Mouse (Mus musculus): ENCODE measurements at regions not wholly inside any gene's neighbourhood (a gene's known extent, or its start where the extent isn't known, plus 50 kb on each side); places are given as distances from the start of the nearest gene placed in this dataset.

- no peak for DNase-seq (ENCODE audit: low spot score in 2 of 2)
Observed at GRCm38 (mm10) chr6:133904501-133904900, 50.9 kb upstream of the Kap start.

DNA sequence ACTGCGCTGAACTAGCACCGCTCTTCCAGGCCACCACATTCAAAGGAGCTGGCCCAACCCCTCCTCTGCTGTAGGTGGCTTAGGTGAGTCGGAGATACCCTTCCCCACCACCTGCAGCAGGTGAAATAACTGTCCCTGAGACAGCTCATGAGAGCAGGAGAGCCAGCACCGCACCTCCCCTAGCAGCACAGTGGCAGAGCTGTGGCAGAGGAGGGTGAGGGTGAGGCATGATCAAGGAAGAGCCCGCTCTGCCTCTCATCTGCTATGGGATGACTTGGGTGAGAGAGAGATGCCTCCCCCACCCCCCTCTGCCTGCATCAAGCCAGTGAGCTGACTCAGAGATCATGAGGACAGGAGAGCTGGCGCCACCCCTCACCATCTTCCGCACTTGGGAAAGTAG is 81.1 kb upstream of the Kap start:
- DNase-seq (ENCODE audit: low spot score in 2 of 2): no peak

- no peak for DNase-seq (ENCODE audit: low spot score in 2 of 2)
Observed at GRCm38 (mm10) chr6:133935671-133936070, 82.1 kb upstream of the Kap start.

DNA sequence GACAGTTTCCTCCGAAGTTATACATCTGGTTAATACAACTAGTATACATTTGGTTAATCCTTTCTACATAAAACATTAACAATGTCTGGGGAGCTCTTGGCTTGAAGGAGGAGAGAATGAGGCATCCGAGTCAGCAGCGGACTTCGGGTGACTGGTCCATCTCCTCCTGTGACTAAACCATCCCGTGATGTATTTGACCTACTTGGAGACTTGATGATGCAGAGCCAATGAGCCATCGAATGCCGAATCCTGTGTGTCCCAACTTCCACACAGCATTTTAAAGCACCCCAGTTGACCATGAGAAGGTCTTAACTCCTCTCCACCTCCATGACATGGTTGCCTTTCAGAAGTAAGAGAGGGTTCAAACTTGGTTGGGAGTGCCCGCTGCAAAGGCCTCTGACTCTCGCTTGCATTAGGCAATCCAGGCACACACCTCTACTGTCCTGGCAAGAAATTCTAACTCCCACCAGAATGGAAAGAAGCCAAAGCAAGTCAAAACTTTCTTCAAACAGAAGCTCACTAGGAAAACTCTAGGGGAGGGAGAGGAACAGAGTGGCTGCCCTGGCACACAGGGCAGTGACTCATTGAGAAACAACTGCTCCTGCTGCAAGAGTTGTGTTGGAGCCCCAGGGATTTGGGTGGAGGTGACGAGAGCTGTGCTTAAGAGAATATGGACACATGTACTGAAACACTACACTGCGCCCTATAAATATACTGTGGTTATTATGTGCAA is 75.4 kb upstream of the Etv6 start:
- no peak for DNase-seq (ENCODE audit: low spot score in 2 of 2)

DNA sequence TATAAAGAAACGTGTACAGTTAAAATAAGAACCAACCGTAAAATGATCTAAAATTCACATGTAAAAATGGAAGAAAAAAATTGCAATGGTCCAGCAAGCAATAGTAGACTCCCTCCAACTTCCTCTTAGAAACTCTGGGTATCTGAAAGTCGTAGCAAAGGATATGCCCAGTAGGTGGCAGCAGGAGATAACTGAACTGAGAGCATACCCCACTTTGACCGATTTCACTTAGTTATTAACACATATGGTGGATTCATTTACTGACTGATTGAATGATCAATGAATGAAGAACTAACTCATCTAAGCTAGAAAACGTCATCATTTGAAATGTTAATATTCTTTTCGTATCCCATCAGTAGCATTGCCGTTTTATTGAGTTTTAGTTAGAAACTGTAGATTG is 74.8 kb upstream of the Etv6 start:
- DNase-seq (ENCODE audit: low spot score in 2 of 2): peak; percentile 24 to 79

DNA sequence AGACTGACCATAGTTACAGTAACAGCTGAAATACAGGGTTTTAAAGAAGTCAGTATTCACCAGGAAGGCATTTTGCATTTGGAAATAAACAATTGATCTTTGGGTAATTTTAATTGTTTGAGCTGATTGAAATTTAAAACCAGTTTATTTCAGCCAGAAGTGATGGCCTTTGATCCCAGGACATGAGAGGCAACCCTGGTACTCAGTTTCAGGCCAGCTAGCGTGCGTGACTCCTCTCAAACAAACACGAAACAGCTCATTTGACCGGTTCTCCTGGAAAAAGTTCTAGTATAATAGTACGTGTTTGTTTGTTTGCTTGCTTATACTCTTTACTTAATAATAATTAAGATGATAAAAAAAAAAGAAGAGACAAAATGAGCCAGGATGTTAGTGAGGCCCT is 72.9 kb upstream of the Etv6 start:
- DNase-seq (ENCODE audit: low spot score in 2 of 2): no peak

GRCm38 (mm10) chr6:133963264-133963663 is 72.2 kb upstream of the Etv6 start:
- DNase-seq (ENCODE audit: low spot score in 2 of 2): no peak

GRCm38 (mm10) chr6:133967286-133967685 is 68.2 kb upstream of the Etv6 start:
- no peak for DNase-seq (ENCODE audit: low spot score in 2 of 2)

- no peak for DNase-seq (ENCODE audit: low spot score in 2 of 2)
Observed at GRCm38 (mm10) chr6:133972054-133972705, 63.3 kb upstream of the Etv6 start.

DNA sequence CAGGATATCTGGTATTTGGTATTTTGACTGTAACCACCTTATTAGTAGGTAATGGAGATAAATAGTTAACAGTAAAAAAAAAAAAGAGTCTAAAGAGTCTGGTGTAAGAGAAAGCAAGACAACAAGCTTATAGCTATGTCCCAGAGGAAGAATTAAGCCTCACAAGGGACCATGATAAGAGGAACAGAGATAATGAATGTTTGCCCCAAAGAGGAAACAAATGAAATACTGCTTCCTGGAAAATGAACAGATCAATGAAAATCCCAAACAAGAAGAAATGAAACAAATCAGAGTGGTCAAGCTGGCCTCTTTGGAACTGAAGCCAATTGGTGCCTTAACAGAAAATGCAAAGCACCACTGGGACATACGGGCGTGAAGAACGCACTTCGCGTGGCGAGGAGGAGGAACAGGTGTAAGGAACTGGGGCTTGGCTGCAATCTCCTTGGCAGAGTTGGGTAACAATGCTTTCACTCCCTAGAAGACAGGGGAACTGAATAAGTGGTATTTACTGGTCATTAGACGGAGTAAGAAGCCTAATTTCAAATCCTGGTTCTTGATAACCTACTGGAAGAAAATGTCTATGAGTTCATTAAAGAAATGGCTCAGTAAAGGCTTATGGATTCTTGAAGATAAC is 62.2 kb upstream of the Etv6 start:
- no peak for DNase-seq (ENCODE audit: low spot score in 2 of 2)

DNA sequence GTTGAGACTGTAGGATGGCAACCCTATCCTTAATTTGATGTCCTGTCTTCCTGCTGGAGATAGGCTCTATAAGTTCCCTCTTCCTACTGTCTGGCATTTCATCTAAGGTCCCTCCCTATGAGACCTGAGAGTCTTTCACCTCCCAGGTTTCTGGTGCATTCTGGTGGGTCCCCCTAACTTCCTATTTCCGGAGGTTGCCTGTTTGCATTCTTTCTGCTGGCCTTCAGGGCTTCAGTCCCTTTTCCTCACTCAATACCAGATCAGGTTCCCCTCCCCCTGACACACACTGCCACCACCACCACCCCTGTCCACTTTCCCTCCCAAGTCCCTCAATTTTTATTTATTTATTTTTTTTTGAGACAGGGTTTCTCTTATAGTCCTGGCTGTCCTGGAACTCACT is 59.5 kb upstream of the Etv6 start:
- DNase-seq (ENCODE audit: low spot score in 2 of 2): no peak

- no peak for DNase-seq (ENCODE audit: low spot score in 2 of 2)
Observed at GRCm38 (mm10) chr6:133976854-133977253, 58.6 kb upstream of the Etv6 start.

DNA sequence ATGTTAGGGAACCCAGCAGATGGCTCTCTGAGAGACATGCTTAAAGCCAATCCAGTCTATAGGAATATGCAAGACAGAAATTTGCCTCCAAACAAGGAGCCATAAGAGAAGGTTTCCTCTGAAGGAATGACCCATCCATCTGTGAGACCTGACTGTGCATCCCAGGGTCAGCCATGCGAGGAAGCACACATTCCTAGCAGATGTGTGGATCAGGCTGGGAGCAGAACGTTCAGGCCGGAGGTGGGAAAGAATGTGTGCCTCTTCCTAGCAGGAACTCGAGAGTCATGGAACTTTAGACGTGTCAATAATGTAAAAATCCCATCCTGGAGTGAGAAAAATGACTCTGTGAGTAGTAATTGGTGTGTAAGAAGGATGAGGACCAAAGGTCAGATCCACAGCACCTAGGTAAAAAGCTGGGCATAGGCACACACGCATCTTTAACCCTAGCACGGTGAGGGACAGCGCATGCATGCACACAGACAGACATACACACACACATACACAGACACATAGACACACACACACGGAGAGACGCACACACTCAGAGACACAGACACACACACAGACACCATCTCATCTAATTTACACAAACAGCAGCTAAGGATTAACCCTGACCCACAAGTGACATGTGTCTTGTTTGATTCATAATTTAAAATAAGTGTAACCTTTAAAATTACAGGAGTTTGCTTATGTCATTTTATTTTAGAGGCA is 51.5 kb upstream of the Etv6 start:
- no peak for DNase-seq (ENCODE audit: low spot score in 2 of 2)

DNA sequence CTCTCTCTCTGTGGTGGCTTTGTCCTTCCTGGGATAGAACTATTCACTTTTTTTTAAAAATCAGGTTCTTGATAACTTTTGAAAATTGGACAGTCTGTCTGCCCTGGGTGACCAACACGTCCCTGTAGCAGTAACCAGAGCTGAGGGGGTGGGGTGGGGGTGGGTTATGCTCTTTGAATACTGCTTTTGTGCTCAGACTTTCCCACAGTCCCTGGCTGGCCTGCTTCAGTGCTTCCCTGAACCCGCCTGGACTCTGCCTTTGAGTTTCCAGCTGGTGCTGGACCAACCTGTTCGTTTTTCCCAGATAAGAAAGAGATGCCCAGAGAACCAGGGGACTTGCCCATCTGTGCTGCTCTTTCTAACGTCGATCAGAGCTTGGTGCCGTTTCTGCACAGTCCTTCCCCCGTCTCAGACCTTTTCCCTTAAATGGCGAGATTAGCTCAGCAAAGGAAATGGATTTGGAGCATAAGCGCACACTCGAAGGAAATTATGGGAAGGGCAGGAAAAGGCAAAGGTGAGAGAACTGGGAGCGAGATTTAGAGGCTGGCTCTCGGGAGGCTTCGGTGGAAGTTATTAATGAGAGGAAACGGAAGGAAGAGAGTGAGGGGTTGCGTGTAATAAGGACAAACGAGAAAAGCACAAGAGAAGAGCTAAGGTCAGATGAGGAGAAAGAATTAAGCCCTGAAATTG is 50.7 kb upstream of the Etv6 start:
- DNase-seq (ENCODE audit: low spot score in 2 of 2): no peak

Data from spleen, postnatal 10 days (tissue).